Mouse (Mus musculus): ENCODE measurements at regions not wholly inside any gene's neighbourhood (a gene's known extent, or its start where the extent isn't known, plus 50 kb on each side); places are given as distances from the start of the nearest gene placed in this dataset.
"Not testable (repeated sequence)": the region's sequence is repeated elsewhere in the genome, so short reads cannot be mapped to it uniquely, and the experiment has no call there.

GRCm38 (mm10) chr15:96834162-96834843, 134.8 kb upstream of the Slc38a2 start:
- ATAC-seq (ENCODE audit: extremely low read depth, insufficient number of reproducible peaks, low FRiP score, poor library complexity, severe bottlenecking): no peak

- ATAC-seq (ENCODE audit: extremely low read depth, insufficient number of reproducible peaks, low FRiP score, poor library complexity, severe bottlenecking): no peak
Observed at GRCm38 (mm10) chr15:96832389-96832788, 132.9 kb upstream of the Slc38a2 start.

GRCm38 (mm10) chr15:96831256-96831655, 131.7 kb upstream of the Slc38a2 start:
- no peak for ATAC-seq (ENCODE audit: extremely low read depth, insufficient number of reproducible peaks, low FRiP score, poor library complexity, severe bottlenecking)

GRCm38 (mm10) chr15:96830578-96830977, 131.0 kb upstream of the Slc38a2 start:
- ATAC-seq (ENCODE audit: extremely low read depth, insufficient number of reproducible peaks, low FRiP score, poor library complexity, severe bottlenecking): no peak

- no peak for ATAC-seq (ENCODE audit: extremely low read depth, insufficient number of reproducible peaks, low FRiP score, poor library complexity, severe bottlenecking)
Observed at GRCm38 (mm10) chr15:96829941-96830340, 130.4 kb upstream of the Slc38a2 start.

GRCm38 (mm10) chr15:96828681-96829080, 129.2 kb upstream of the Slc38a2 start:
- no peak for ATAC-seq (ENCODE audit: extremely low read depth, insufficient number of reproducible peaks, low FRiP score, poor library complexity, severe bottlenecking)

- no peak for ATAC-seq (ENCODE audit: extremely low read depth, insufficient number of reproducible peaks, low FRiP score, poor library complexity, severe bottlenecking)
Observed at GRCm38 (mm10) chr15:96827931-96828330, 128.4 kb upstream of the Slc38a2 start.

- ATAC-seq (ENCODE audit: extremely low read depth, insufficient number of reproducible peaks, low FRiP score, poor library complexity, severe bottlenecking): no peak
Observed at GRCm38 (mm10) chr15:96818435-96818834, 118.9 kb upstream of the Slc38a2 start.

- ATAC-seq (ENCODE audit: extremely low read depth, insufficient number of reproducible peaks, low FRiP score, poor library complexity, severe bottlenecking): no peak
Observed at GRCm38 (mm10) chr15:96817626-96818025, 118.1 kb upstream of the Slc38a2 start.

GRCm38 (mm10) chr15:96816997-96817570, 117.6 kb upstream of the Slc38a2 start:
- no peak for ATAC-seq (ENCODE audit: extremely low read depth, insufficient number of reproducible peaks, low FRiP score, poor library complexity, severe bottlenecking)

GRCm38 (mm10) chr15:96813472-96813871, 113.9 kb upstream of the Slc38a2 start:
- no peak for ATAC-seq (ENCODE audit: extremely low read depth, insufficient number of reproducible peaks, low FRiP score, poor library complexity, severe bottlenecking)

GRCm38 (mm10) chr15:96802729-96803053, 103.2 kb upstream of the Slc38a2 start:
- ATAC-seq (ENCODE audit: extremely low read depth, insufficient number of reproducible peaks, low FRiP score, poor library complexity, severe bottlenecking): no peak

GRCm38 (mm10) chr15:96802034-96802728, 102.7 kb upstream of the Slc38a2 start:
- ATAC-seq (ENCODE audit: extremely low read depth, insufficient number of reproducible peaks, low FRiP score, poor library complexity, severe bottlenecking): no peak

- no peak for ATAC-seq (ENCODE audit: extremely low read depth, insufficient number of reproducible peaks, low FRiP score, poor library complexity, severe bottlenecking)
Observed at GRCm38 (mm10) chr15:96799228-96799627, 99.7 kb upstream of the Slc38a2 start.

GRCm38 (mm10) chr15:96797615-96798270, 98.2 kb upstream of the Slc38a2 start:
- no peak for ATAC-seq (ENCODE audit: extremely low read depth, insufficient number of reproducible peaks, low FRiP score, poor library complexity, severe bottlenecking)

- ATAC-seq (ENCODE audit: extremely low read depth, insufficient number of reproducible peaks, low FRiP score, poor library complexity, severe bottlenecking): no peak
Observed at GRCm38 (mm10) chr15:96794177-96794719, 94.7 kb upstream of the Slc38a2 start.

- no peak for ATAC-seq (ENCODE audit: extremely low read depth, insufficient number of reproducible peaks, low FRiP score, poor library complexity, severe bottlenecking)
Observed at GRCm38 (mm10) chr15:96793251-96793650, 93.7 kb upstream of the Slc38a2 start.

- ATAC-seq (ENCODE audit: extremely low read depth, insufficient number of reproducible peaks, low FRiP score, poor library complexity, severe bottlenecking): no peak
Observed at GRCm38 (mm10) chr15:96791306-96791705, 91.8 kb upstream of the Slc38a2 start.

GRCm38 (mm10) chr15:96787921-96788320, 88.4 kb upstream of the Slc38a2 start:
- ATAC-seq (ENCODE audit: extremely low read depth, insufficient number of reproducible peaks, low FRiP score, poor library complexity, severe bottlenecking): not testable (repeated sequence)

- no peak for ATAC-seq (ENCODE audit: extremely low read depth, insufficient number of reproducible peaks, low FRiP score, poor library complexity, severe bottlenecking)
Observed at GRCm38 (mm10) chr15:96784578-96784977, 85.0 kb upstream of the Slc38a2 start.

All from neutrophil, adult 5-6 weeks (primary cell).